Mouse (Mus musculus) thymus, adult 2 months (tissue): ENCODE results near the gene Tubd1.

Experiments
- CTCF ChIP-seq: fragments of 200-500 bp; IDR thresholded peaks from 2 replicates; pipeline ENCODE4 v1.5.1; 2012; ENCODE audit warnings: mild to moderate bottlenecking, control low read depth, low read length, moderate library complexity, borderline replicate concordance; ENCODE audit not compliant: control insufficient read depth, poor library complexity, insufficient read depth; ENCODE audit errors: extremely low read depth
- POLR2A ChIP-seq: fragments of 200-500 bp; IDR thresholded peaks from 2 replicates; pipeline ENCODE4 v1.6.1; 2012; ENCODE audit warnings: mild to moderate bottlenecking, low read length, control low read depth, moderate library complexity; ENCODE audit not compliant: control insufficient read depth, poor library complexity, insufficient read depth; ENCODE audit errors: extremely low read depth

- TF ChIP-seq POLR2A, result no peak
- no peak for TF ChIP-seq CTCF
These were observed 33.5 kb downstream of the Tubd1 start for GRCm38 (mm10) chr11:86578106-86578808.
